Comparison of ENCODE assay signal across 25 mouse cellular contexts in genomic region chr13:104447470-104447869, GRCm38 (mm10).
DNase-seq lines count a peak whose midpoint lies in the region; ATAC-seq and TF ChIP-seq lines count a peak whose summit lies in the region.
"Had no signal": no experiment of that assay in that cellular context is flagged by ENCODE, and none has a peak within 500 bp of the region (broad histone marks: within the 10 kb centered on the region; RNA-seq: fewer than 3 reads in every experiment).

No protein-coding gene starts in this region.

- no peak overlapping the region for H3K4me3 ChIP-seq in kidney, embryonic 15.5 days (replicated peaks)
- H3K4me3 ChIP-seq in kidney, postnatal 0 days (replicated peaks; ENCODE audit: low read depth, low read length): no peak overlapping the region
- no peak overlapping the region for H3K4me3 ChIP-seq in embryonic fibroblast, embryonic 13.5 days (ENCODE audit: insufficient read depth, low read length)
- H3K4me3 ChIP-seq: embryonic facial prominence, embryonic 10.5 days; embryonic facial prominence, embryonic 12.5 days; erythroblast, embryonic 14.5 days; forebrain, embryonic 10.5 days; forebrain, embryonic 12.5 days had no signal

- no peak overlapping the region for H3K4me2 ChIP-seq in kidney, embryonic 15.5 days
- H3K4me2 ChIP-seq in kidney, postnatal 0 days (ENCODE audit: low read length): no peak overlapping the region
- H3K4me2 ChIP-seq: embryonic facial prominence, embryonic 12.5 days; forebrain, embryonic 12.5 days had no signal

- ATAC-seq in kidney, embryonic 15.5 days (replicated peaks; ENCODE audit: low FRiP score): peak; percentile 66; the same call in 1 of the 2 replicates
- ATAC-seq in kidney, postnatal 0 days (replicated peaks; ENCODE audit: low FRiP score, low read depth): no peak
- ATAC-seq: activated CD4-positive, CD25-positive, alpha-beta regulatory T cell, adult 4 months; forebrain, embryonic 14.5 days; forebrain, embryonic 16.5 days; Patski had no signal

- no peak for TF ChIP-seq CTCF in kidney, postnatal 0 days (IDR thresholded peaks at IDR 0.05; ENCODE audit: low read depth)
- TF ChIP-seq CTCF in embryonic fibroblast, embryonic 13.5 days (IDR thresholded peaks at IDR 0.05; ENCODE audit: borderline replicate concordance, insufficient read depth, low read length): no peak

- peak overlapping the region; percentile 30; the same call in 1 of the 2 replicates for H3K27ac ChIP-seq in kidney, embryonic 15.5 days
- no peak overlapping the region for H3K27ac ChIP-seq in kidney, postnatal 0 days
- peak overlapping the region; percentile 95 for H3K27ac ChIP-seq in embryonic fibroblast, embryonic 13.5 days (ENCODE audit: insufficient read depth, low read length)
- H3K27ac ChIP-seq: embryonic facial prominence, embryonic 10.5 days; embryonic facial prominence, embryonic 12.5 days; forebrain, embryonic 10.5 days; forebrain, embryonic 12.5 days had no signal

- no peaks in the 10 kb centered on the region for H3K27me3 ChIP-seq in kidney, embryonic 15.5 days
- H3K27me3 ChIP-seq in kidney, postnatal 0 days (ENCODE audit: insufficient read depth, low read length): no peaks in the 10 kb centered on the region
- H3K27me3 ChIP-seq: embryonic facial prominence, embryonic 12.5 days; forebrain, embryonic 12.5 days; Patski had no signal

- no peaks in the 10 kb centered on the region for H3K9me3 ChIP-seq in kidney, embryonic 15.5 days (replicated peaks)
- H3K9me3 ChIP-seq in kidney, postnatal 0 days (replicated peaks; ENCODE audit: low read length): no peaks in the 10 kb centered on the region
- H3K9me3 ChIP-seq: embryonic facial prominence, embryonic 10.5 days; embryonic facial prominence, embryonic 12.5 days; forebrain, embryonic 10.5 days; forebrain, embryonic 12.5 days had no signal

- DNase-seq in kidney, postnatal 36 days: no peak
- peak; percentile 63 for DNase-seq in kidney, postnatal 0 days (ENCODE audit: low spot score)
- no peak for DNase-seq in kidney, adult 9 months
- DNase-seq in 416B (ENCODE audit: low read depth): peak; percentile 20
- DNase-seq in gastrocnemius, adult 8-10 months (ENCODE audit: low spot score in 2 of 2): no peak
- DNase-seq in left cerebral cortex, adult 11 months (ENCODE audit: low spot score): no peak
- DNase-seq: adrenal gland, adult 8-10 months; adrenal gland, postnatal 14 days; adrenal gland, postnatal 36 days; cerebellum, adult 11-12 months; cerebellum, adult 2 months; cerebellum, adult 9-10 months; cerebellum, postnatal 10 days; cerebellum, postnatal 25 days had no signal

- H3K9ac ChIP-seq in kidney, embryonic 15.5 days: no peak overlapping the region
- no peak overlapping the region for H3K9ac ChIP-seq in kidney, postnatal 0 days (ENCODE audit: low read depth, low read length)
- H3K9ac ChIP-seq: embryonic facial prominence, embryonic 12.5 days; forebrain, embryonic 12.5 days had no signal

- H3K4me1 ChIP-seq in kidney, embryonic 15.5 days: no peaks in the 10 kb centered on the region
- no peaks in the 10 kb centered on the region for H3K4me1 ChIP-seq in kidney, postnatal 0 days (replicated peaks; ENCODE audit: insufficient read depth, low read length)
- peaks cover 8% of the 10 kb centered on the region; the same call in 1 of the 2 replicates for H3K4me1 ChIP-seq in embryonic fibroblast, embryonic 13.5 days (ENCODE audit: control insufficient read depth, insufficient read depth, low read length)
- H3K4me1 ChIP-seq: embryonic facial prominence, embryonic 10.5 days; embryonic facial prominence, embryonic 12.5 days; forebrain, embryonic 10.5 days; forebrain, embryonic 12.5 days had no signal

- H3K36me3 ChIP-seq in kidney, embryonic 15.5 days: peaks cover 10% of the 10 kb centered on the region; the same call in 1 of the 2 replicates
- no peaks in the 10 kb centered on the region for H3K36me3 ChIP-seq in kidney, postnatal 0 days (ENCODE audit: insufficient read depth, low read length)

- TF ChIP-seq POLR2A in embryonic fibroblast, embryonic 13.5 days (IDR thresholded peaks at IDR 0.05; ENCODE audit: low read depth, low read length): no peak

Comparison
In these comparisons a context has a peak if more than half of its experiments do, and no peak if none do; other contexts are left out.
1. DNase-seq: peak in kidney, postnatal 0 days (single experiment) and 416B (single experiment); none in kidney, postnatal 36 days (0 of 2), kidney, adult 9 months (single experiment), gastrocnemius, adult 8-10 months (0 of 2) and left cerebral cortex, adult 11 months (single experiment).